Mouse (Mus musculus) lung, postnatal 0 days (tissue): ENCODE measurements around the gene Mrpl43. TPM values are rescaled to one million over a fixed set of nuclear protein-coding genes. Genes with fewer than 3 reads are reported as not detected.

Experiments used
- ATAC-seq: fragments of 200-750 bp; cut with Nextera tagmentation; 2 replicates; pipeline ENCODE4 v1.8.0; 2017; ENCODE audit warnings: moderate library complexity
- DNase-seq: peaks from one replicate; pipeline ENCODE4 v3.0.0-alpha.2; 2016; ENCODE audit warnings: low spot score
- H3K27ac ChIP-seq: fragments of 300-500 bp; sonication (generic); 2 replicates; pipeline ENCODE4 v1.5.1; 2014; ENCODE audit warnings: antibody characterized with exemption, mild to moderate bottlenecking, low read length, mixed read lengths
- H3K27me3 ChIP-seq: fragments of 300-500 bp; sonication (generic); replicated peaks from 2 replicates; pipeline ENCODE4 v1.6.1; 2014; ENCODE audit warnings: low read length, mixed read lengths; ENCODE audit not compliant: insufficient read depth
- H3K36me3 ChIP-seq: fragments of 300-500 bp; sonication (generic); 2 replicates; pipeline ENCODE4 v1.6.1; 2014; ENCODE audit warnings: low read length, mixed read lengths; ENCODE audit not compliant: insufficient read depth
- H3K4me1 ChIP-seq: fragments of 300-500 bp; sonication (generic); 2 replicates; pipeline ENCODE4 v1.6.1; 2014; ENCODE audit warnings: antibody characterized with exemption, low read depth, low read length, mixed read lengths; ENCODE audit not compliant: insufficient read depth
- H3K4me2 ChIP-seq: fragments of 300-500 bp; sonication (generic); replicated peaks from 2 replicates; pipeline ENCODE4 v1.6.1; 2014; ENCODE audit warnings: low read depth, mild to moderate bottlenecking, low read length, moderate library complexity, mixed read lengths
- H3K4me3 ChIP-seq: fragments of 300-500 bp; sonication (generic); 2 replicates; pipeline ENCODE4 v1.5.1; 2014; ENCODE audit warnings: low read depth, low read length
- H3K9ac ChIP-seq: fragments of 300-500 bp; sonication (generic); replicated peaks from 2 replicates; pipeline ENCODE4 v1.6.1; 2014; ENCODE audit warnings: low read depth, mild to moderate bottlenecking
- H3K9me3 ChIP-seq: fragments of 300-500 bp; sonication (generic); 2 replicates; pipeline ENCODE4 v1.6.1; 2016; ENCODE audit warnings: low read length, mixed read lengths
- CTCF ChIP-seq: IDR thresholded peaks from 2 replicates; pipeline ENCODE4 v1.5.1; 2016; ENCODE audit warnings: antibody characterized with exemption, mild to moderate bottlenecking
- EP300 ChIP-seq: IDR thresholded peaks from 2 replicates; pipeline ENCODE4 v1.6.1; 2016; ENCODE audit warnings: antibody characterized with exemption, mild to moderate bottlenecking, control low read depth
- WGBS: fragments of 180-500 bp; shearing (Covaris S2); extraction: QIAGEN DNeasy Blood & Tissue Kit; methylation state at CpG from one replicate; pipeline ENCODE4 v1.1.7; 2014; 5-methylcytosine and 5-hydroxymethylcytosine counted together
- polyA plus RNA-seq: library from polyadenylated mRNA; unstranded; fragments of >200 nt; fragmentation: Nextera tagmentation; extraction: Ambion mirVana; gene quantifications from 2 replicates; pipeline ENCODE4 v1.2.1, GENCODE M21; 2015

Gene Mrpl43
- polyA plus RNA-seq, 1 experiment from 2014 or later, result 63.3 TPM

DNA sequence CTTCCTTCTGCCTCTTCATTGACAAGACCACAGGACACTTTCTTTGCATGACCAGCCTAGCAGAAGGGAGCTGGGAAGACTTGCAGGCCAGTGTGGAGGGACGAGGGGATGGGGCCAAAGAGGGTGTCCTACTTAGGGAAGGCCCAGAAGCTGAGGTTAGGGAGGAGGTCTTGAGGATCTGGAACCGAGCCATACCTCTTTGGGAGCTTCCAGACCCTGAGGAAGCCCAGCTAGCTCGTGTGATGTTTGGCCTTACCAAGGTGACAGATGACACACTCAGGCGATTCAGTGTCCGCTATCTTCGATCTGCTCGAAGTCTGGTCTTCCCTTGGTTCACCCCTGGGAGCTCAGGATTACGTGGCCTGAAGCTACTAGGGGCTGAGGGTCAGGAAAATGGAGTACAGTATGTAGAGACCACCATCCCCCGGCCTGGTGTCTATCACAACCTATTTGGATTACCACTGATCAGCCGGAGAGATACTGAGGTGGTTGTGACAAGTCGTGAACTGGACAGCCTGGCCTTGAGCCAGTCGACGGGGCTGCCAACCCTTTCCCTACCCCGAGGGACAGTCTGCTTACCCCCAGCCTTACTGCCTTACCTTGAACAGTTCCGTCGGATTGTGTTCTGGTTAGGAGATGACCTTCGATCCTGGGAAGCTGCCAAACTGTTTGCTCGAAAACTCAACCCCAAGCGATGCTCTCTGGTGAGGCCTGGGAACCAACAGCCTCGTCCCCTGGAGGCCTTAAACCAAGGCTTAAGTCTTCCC, 1.4 kb upstream of the Mrpl43 start:
- peaks cover 14% of the 10 kb centered on the region for H3K4me1 ChIP-seq
- no peak overlapping the region for H3K4me3 ChIP-seq
- 67% methylated on average over 20 of the region's 20 CpGs for WGBS
- peak overlapping the region; percentile 36; the same call in 1 of the 2 replicates for H3K9ac ChIP-seq
- TF ChIP-seq EP300, result no peak
- no peak for TF ChIP-seq CTCF
- no peaks in the 10 kb centered on the region; the same call in 1 of the 2 replicates for H3K36me3 ChIP-seq
- peak overlapping the region; percentile 85 for H3K27ac ChIP-seq
- no peaks in the 10 kb centered on the region for H3K9me3 ChIP-seq
- ATAC-seq (no peak), DNase-seq (no peak)
- H3K4me2 ChIP-seq, result peak overlapping the region; percentile 90
- no peaks in the 10 kb centered on the region for H3K27me3 ChIP-seq

GRCm38 (mm10) chr19:45007021-45007420, 779 bp upstream of the Mrpl43 start:
- Histone ChIP-seq H3K9ac (peak overlapping the region; percentile 36), H3K4me1 (peaks cover 14% of the 10 kb centered on the region), H3K36me3 (no peaks in the 10 kb centered on the region; the same call in 1 of the 2 replicates), H3K4me2 (peak overlapping the region; percentile 90), H3K27ac (peak overlapping the region; percentile 85), H3K4me3 (peak overlapping the region; percentile 96), H3K9me3 (no peaks in the 10 kb centered on the region), H3K27me3 (no peaks in the 10 kb centered on the region)
- no peak for ATAC-seq
- no peak for DNase-seq
- TF ChIP-seq EP300 (no peak), CTCF (no peak)
- WGBS, result 25% methylated on average over 17 of the region's 17 CpGs

GRCm38 (mm10) chr19:45005444-45005843, 798 bp downstream of the Mrpl43 start, which contains the start of gene Twnk:
Gene Twnk (plus strand): TSS chr19:45005663.
- H3K4me2 ChIP-seq, result peak within 1 kb of the TSS; percentile 90
- H3K27me3 ChIP-seq, result no peaks in the 10 kb centered on the region
- no peaks in the 10 kb centered on the region for H3K9me3 ChIP-seq
- peak within 1 kb of the TSS; percentile 96 for H3K4me3 ChIP-seq
- peak within 1 kb of the TSS; percentile 82 for H3K9ac ChIP-seq
- ATAC-seq (no peak), DNase-seq (peak; percentile 69)
- peak within 1 kb of the TSS; percentile 85 for H3K27ac ChIP-seq
- TF ChIP-seq CTCF (no peak), EP300 (no peak)
- WGBS, result 11% methylated on average over 16 of the region's 16 CpGs
- H3K36me3 ChIP-seq, result no peaks in the 10 kb centered on the region; the same call in 1 of the 2 replicates
- peaks cover 14% of the 10 kb centered on the region for H3K4me1 ChIP-seq

DNA sequence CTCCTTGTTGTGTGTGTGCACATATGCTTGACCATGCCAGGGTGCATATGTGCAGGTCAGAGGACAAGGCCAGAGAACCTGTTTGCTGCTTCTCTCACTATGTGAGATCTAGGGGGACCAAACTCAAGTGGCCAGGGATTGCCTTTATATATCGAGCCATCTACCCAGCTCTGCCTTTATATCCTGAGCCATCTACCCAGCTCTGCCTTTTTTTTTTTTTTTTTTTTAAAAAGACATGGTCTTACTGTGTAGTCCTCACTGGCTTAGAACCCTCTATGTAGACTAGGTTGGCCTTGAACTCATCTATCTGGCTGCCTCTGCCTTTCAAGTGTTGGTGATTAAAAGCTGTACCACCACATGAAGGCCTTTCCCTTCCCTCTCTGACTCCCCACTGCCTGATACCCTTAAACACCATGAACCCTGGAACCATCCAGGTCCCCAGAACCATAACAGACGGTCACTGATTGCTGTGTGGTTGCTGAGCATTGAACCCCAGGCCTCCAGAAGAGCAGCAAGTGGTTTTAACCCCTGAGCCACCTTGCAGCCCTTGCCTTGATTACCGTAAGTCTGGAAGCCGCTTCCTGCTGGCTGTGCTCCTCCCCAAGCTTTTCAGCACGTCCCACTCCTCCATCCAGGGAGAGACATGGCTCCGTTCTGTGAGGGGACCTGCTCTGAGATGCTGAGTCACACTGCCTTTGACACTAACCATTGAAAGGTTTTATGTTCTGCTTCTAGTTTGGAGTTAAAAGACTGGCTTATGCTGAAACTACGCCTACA, 2.3 kb downstream of the Mrpl43 start:
- Histone ChIP-seq H3K4me3 (no peak overlapping the region), H3K9me3 (no peaks in the 10 kb centered on the region), H3K4me2 (no peak overlapping the region), H3K27ac (no peak overlapping the region), H3K4me1 (peaks cover 14% of the 10 kb centered on the region), H3K27me3 (no peaks in the 10 kb centered on the region), H3K9ac (no peak overlapping the region), H3K36me3 (no peaks in the 10 kb centered on the region)
- TF ChIP-seq CTCF, result no peak
- TF ChIP-seq EP300, result no peak
- WGBS, result 89% methylated on average over 7 of the region's 7 CpGs
- DNase-seq (no peak), ATAC-seq (no peak)

GRCm38 (mm10) chr19:45002301-45002700, 3.9 kb downstream of the Mrpl43 start:
- H3K4me3 ChIP-seq, result no peak overlapping the region
- no peak overlapping the region for H3K9ac ChIP-seq
- TF ChIP-seq CTCF, result peak; percentile 46
- TF ChIP-seq EP300, result no peak
- ATAC-seq, result no peak
- H3K9me3 ChIP-seq, result no peaks in the 10 kb centered on the region
- no peak overlapping the region for H3K27ac ChIP-seq
- 67% methylated on average over 3 of the region's 3 CpGs for whole genome bisulfite sequencing
- H3K4me2 ChIP-seq, result no peak overlapping the region
- no peaks in the 10 kb centered on the region for H3K27me3 ChIP-seq
- H3K36me3 ChIP-seq, result no peaks in the 10 kb centered on the region
- peaks cover 11% of the 10 kb centered on the region for H3K4me1 ChIP-seq
- DNase-seq, result no peak

GRCm38 (mm10) chr19:44999647-45000046, 6.6 kb downstream of the Mrpl43 start:
- Histone ChIP-seq H3K27ac (no peak overlapping the region), H3K9me3 (no peaks in the 10 kb centered on the region), H3K4me2 (no peak overlapping the region), H3K36me3 (no peaks in the 10 kb centered on the region), H3K4me3 (no peak overlapping the region), H3K9ac (no peak overlapping the region), H3K4me1 (no peaks in the 10 kb centered on the region), H3K27me3 (no peaks in the 10 kb centered on the region)
- WGBS, result 78% methylated on average over 8 of the region's 8 CpGs
- DNase-seq (no peak), ATAC-seq (no peak)
- TF ChIP-seq CTCF, result no peak
- TF ChIP-seq EP300, result no peak
